Mouse (Mus musculus) C2C12 (cell line): ENCODE data around the gene Slc46a3.

ENCODE experiments used
- CTCF ChIP-seq: IDR thresholded peaks from one replicate; pipeline ENCODE4 v1.5.1; 2011; ENCODE audit not compliant: control insufficient read depth, insufficient read depth, insufficient read length
- MYOD1 ChIP-seq: IDR thresholded peaks from one replicate; pipeline ENCODE4 v1.6.1; 2011; ENCODE audit warnings: low read depth; ENCODE audit not compliant: control insufficient read depth, insufficient read length

- TF ChIP-seq CTCF (no peak), MYOD1 (no peak)
These were observed 24.3 kb downstream of the Slc46a3 start for GRCm38 (mm10) chr5:147870296-147870695.
